Mouse (Mus musculus): ENCODE measurements around the gene Msantd1.
"Not testable (repeated sequence)": the region's sequence is repeated elsewhere in the genome, so short reads cannot be mapped to it uniquely, and the experiment has no call there.

The Msantd1 gene

GRCm38 (mm10) chr5:34907910-34908725 is at the start of gene Msantd1:
Gene Msantd1, plus strand, starts transcription at chr5:34908012.
- DNase-seq (ENCODE audit: extremely low read depth, low read depth) = no peak

- no peak for DNase-seq (ENCODE audit: extremely low read depth, low read depth)
Observed at GRCm38 (mm10) chr5:34865367-34865766, 42.4 kb upstream of the Msantd1 start.

GRCm38 (mm10) chr5:34880307-34880706 is 27.5 kb upstream of the Msantd1 start:
- DNase-seq (ENCODE audit: extremely low read depth, low read depth) = not testable (repeated sequence)

- DNase-seq (ENCODE audit: extremely low read depth, low read depth) = no peak
Observed at GRCm38 (mm10) chr5:34881023-34881422, 26.8 kb upstream of the Msantd1 start.

- no peak for DNase-seq (ENCODE audit: extremely low read depth, low read depth)
Observed at GRCm38 (mm10) chr5:34885250-34885649, 22.6 kb upstream of the Msantd1 start.

DNA sequence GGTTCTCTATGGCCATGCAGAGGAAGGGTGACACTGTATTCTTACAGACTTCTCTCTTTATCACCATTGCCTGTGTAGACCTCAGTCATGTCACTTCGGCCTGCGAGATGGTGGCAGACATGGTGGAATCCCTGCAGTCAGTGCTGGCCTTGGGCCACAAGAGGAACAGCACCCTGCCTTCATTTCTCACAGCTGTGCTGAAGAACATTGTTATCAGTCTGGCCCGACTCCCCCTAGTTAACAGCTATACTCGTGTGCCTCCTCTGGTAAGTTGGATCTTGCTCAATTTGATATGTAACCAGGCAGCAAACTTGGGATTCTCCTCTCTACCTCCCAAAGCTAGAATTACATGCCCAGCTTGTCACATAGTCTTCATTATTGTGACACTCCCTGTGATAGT is 18.6 kb upstream of the Msantd1 start:
- no peak for DNase-seq (ENCODE audit: extremely low read depth, low read depth)

DNA sequence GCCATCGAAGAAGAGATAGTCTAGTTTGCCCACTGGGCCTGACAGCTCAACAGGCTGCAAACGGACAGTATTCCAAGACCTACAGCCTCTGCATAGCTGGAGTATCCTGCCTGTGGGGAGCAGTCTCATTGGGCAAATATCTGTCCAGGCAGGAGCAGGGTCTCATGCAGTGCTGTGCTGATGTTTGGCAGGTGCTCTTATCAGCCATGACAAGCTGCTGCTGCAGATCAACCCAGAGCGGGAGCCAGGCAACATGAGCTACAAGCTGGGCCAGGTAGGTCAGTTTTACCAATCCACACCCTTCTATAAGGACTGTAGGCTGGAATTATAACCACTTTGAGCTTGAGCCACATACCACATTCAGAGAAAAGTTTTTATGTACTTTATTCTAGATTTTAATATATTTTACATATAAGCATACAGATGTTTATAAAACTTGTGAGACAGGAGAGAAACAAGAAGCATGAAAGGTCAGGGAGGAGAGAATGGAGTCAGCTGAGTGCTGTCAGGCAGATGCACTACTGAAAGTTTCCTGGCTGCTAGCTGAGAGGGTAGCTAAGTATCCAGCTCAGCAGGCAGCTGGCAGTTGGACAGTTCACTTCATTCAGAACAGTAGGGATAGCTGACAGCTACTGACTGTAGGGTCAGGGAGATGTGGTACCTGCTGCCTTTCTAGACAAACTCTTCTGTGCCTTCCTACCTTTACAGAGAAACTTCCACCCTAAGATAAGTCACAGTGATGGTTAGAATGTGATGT is 10.9 kb upstream of the Msantd1 start:
- no peak for DNase-seq (ENCODE audit: extremely low read depth, low read depth)

GRCm38 (mm10) chr5:34899787-34900469 is 7.9 kb upstream of the Msantd1 start:
- no peak for DNase-seq (ENCODE audit: extremely low read depth, low read depth)

DNA sequence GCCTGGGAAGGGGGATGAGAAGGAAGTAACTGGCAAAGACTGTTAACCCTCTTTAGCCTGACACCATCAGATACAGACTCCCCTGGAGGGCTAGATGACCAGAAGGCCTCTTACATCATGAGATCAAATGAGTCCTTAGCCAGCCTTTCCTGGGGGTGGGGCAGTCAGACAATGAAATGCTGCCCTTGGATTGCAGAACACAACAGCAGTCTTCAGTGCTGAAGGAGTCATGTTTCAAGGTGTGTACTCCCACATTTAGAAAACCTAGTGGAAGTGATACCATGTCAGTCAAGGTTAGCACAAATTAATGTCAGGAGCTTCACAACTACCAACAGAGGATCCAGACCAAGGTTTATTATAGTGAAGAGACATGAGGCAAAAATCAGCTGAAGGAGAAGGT is 5.4 kb upstream of the Msantd1 start:
- no peak for DNase-seq (ENCODE audit: extremely low read depth, low read depth)

DNA sequence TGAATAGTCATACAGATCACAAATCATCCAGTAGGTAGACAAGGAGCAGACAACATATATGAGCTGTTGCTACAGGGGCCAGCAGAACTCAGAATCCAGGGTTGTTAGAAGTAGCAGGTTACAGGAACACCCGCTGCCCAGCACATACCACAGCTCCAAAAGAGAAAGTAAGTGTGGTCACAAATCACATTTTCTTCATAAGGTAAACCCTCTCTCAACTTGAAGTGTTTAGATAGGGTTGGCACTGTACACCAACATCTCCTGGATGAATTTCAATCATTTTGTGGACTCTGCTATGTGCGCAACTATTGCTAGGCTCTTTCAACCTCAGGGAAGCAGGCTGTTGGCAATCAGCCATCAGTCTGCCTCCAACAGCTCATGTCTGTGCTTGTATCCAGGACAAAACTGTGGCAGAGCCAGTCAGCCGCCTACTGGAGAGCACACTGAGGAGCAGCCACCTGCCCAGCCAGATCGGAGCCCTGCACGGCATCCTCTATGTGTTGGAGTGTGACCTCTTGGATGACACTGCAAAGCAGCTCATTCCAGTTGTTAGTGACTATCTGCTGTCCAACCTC is 4.9 kb upstream of the Msantd1 start:
- DNase-seq (ENCODE audit: extremely low read depth, low read depth) = no peak

DNA sequence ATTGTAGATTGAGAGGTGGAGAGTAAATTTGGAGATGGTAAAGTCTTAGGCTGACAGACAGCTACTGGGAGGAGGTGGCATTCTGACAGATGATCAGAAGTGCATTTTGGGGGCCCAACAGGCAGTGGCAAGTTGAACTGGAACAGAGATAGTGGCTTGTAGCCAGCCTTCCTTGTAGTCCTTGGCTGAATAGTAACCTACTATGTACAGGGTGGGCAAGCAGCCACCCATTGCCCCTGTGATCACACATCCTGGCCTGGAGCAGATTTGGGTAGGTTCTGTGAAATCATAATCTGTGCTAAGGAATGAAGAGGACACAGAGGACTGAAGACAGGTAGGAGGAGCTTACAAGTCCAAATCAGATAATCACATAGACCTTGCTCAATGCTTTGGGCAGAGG is 3.4 kb upstream of the Msantd1 start:
- no peak for DNase-seq (ENCODE audit: extremely low read depth, low read depth)

DNA sequence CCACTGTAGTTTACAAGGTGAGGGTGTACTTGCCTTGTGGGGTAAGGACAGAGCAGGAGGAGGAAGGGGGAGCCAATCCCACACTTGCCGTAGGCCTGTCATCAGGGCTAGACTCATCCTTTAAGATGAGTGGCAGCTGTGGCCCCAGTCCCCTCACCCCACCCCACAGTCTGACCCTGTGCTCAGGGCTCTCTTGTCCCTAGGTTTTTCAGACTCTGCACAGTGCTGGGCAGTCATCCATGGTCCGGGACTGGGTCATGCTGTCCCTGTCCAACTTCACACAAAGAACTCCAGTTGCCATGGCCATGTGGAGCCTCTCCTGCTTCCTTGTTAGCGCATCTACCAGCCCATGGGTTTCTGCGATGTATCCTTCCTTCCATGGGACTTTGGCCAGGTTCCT is 582 bp upstream of the Msantd1 start:
- DNase-seq (ENCODE audit: extremely low read depth, low read depth) = no peak

DNA sequence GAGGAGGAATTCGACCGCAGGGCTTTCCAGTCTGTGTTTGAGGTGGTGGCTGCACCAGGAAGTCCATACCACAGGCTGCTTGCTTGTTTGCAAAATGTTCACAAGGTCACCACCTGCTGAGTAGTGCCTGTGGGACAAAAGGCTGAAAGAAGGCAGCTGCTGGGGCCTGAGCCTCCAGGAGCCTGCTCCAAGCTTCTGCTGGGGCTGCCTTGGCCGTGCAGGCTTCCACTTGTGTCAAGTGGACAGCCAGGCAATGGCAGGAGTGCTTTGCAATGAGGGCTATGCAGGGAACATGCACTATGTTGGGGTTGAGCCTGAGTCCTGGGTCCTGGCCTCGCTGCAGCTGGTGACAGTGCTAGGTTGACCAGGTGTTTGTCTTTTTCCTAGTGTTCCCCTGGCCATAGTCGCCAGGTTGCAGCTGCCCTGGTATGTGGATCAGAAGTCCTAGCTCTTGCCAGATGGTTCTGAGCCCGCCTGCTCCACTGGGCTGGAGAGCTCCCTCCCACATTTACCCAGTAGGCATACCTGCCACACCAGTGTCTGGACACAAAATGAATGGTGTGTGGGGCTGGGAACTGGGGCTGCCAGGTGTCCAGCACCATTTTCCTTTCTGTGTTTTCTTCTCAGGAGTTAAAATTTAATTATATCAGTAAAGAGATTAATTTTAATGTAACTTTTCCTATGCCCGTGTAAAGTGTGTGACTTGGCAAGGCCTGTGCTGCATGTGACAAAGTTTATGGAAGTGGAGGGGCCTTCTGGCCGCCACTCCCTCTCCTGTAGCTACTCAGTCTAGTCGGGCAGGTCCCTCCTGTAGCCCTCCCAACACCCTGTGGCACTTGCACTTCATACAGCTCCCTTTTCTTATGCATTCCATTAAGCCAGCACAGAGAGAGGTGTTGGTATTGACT is 1.2 kb downstream of the Msantd1 start:
- no peak for DNase-seq (ENCODE audit: extremely low read depth, low read depth)

DNA sequence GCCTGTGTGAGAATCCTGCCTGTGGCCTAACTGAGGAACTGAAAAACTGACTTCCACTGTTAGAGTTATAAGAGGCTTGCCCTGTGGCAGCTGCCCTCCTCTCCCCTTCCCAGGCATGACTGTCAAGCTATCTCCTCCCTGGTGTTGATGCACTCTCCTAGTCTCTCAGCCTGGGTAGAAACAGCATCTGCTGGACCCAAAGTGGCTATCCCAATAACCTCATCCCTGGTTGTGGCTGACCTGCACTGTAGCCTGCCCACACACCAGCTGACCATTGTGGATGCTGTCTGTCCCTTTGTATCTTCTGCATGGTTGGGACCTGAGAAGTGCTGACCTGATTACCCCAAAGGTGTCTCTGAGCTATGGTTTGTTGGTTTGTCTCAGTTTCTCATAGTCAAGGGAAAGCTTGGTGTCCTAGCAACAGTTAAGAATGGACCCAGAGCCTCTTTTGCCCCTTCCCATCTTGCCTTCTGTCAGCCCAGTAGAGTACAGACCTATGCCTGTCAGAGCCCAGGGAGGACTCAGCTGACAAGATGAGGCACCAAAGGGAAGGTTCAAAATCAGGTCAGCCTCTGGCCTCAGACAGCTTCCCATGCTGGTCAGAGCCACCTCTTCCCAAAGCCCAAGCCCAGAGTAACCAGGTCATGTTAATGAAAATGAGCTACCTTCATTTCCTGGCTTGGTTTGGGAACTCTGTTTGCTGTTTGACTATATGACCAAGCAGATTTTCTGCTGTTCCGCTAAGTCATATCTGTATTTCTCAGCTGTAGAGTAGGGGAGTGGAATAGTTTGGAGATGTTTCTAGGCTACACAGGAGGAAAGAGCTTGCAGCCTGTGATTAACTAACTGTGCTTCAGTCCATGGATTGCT is 2.1 kb downstream of the Msantd1 start:
- no peak for DNase-seq (ENCODE audit: extremely low read depth, low read depth)

DNA sequence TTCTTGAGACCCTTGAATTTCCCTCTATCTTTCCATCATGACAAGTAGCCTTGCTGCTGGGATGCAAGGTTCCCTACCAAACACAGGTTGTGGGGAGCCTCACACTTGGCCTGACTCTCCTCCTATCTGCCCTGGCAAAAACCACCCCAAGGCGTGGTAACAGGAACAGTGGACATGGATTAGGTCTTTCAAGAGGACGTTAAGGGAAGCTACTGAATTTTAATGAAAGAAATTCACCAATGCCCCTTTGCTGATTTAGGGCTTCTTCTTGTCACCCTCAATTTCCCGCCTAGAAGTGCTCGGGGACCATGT is 2.6 kb downstream of the Msantd1 start:
- DNase-seq (ENCODE audit: extremely low read depth, low read depth) = no peak

- peak; percentile 62 for DNase-seq (ENCODE audit: extremely low read depth, low read depth)
Observed at GRCm38 (mm10) chr5:34915801-34916200, 8.0 kb downstream of the Msantd1 start.

- DNase-seq (ENCODE audit: extremely low read depth, low read depth) = no peak
Observed at GRCm38 (mm10) chr5:34917234-34917655, 9.4 kb downstream of the Msantd1 start.

GRCm38 (mm10) chr5:34918785-34919184 is 11.0 kb downstream of the Msantd1 start:
- peak; percentile 74 for DNase-seq (ENCODE audit: extremely low read depth, low read depth)

- DNase-seq (ENCODE audit: extremely low read depth, low read depth) = no peak
Observed at GRCm38 (mm10) chr5:34922531-34922930, 14.7 kb downstream of the Msantd1 start.

- peak; percentile 60 for DNase-seq (ENCODE audit: extremely low read depth, low read depth)
Observed at GRCm38 (mm10) chr5:34923920-34924319, 16.1 kb downstream of the Msantd1 start.

All from MEL-GATA-1-ER (cell line).